Mouse (Mus musculus): Measurements from ENCODE around the gene Hemk1. TPM values are rescaled to one million over a fixed set of nuclear protein-coding genes. Genes with fewer than 3 reads are reported as not detected.

Hemk1 gene
- 5.7 and 6.2 TPM in 2 replicates for polyA plus RNA-seq (2015; fragmentation: Nextera tagmentation; extraction: Ambion mirVana)

- DNase-seq (ENCODE audit: low spot score) = peak; percentile 87
Observed at GRCm38 (mm10) chr9:107338172-107338883, at the start of gene Hemk1. TSS of gene Hemk1 (minus strand) at chr9:107338350.

GRCm38 (mm10) chr9:107387708-107388107, 49.6 kb upstream of the Hemk1 start:
- DNase-seq (ENCODE audit: low spot score) = no peak

- DNase-seq (ENCODE audit: low spot score) = peak; percentile 28
Observed at GRCm38 (mm10) chr9:107386722-107387121, 48.6 kb upstream of the Hemk1 start.

- no peak for DNase-seq (ENCODE audit: low spot score)
Observed at GRCm38 (mm10) chr9:107384396-107384795, 46.2 kb upstream of the Hemk1 start.

- no peak for DNase-seq (ENCODE audit: low spot score)
Observed at GRCm38 (mm10) chr9:107381723-107382122, 43.6 kb upstream of the Hemk1 start.

- DNase-seq (ENCODE audit: low spot score) = no peak
Observed at GRCm38 (mm10) chr9:107377961-107378512, 39.9 kb upstream of the Hemk1 start.

- DNase-seq (ENCODE audit: low spot score) = no peak
Observed at GRCm38 (mm10) chr9:107375451-107375850, 37.3 kb upstream of the Hemk1 start.

- peak; percentile 10 for DNase-seq (ENCODE audit: low spot score)
Observed at GRCm38 (mm10) chr9:107374623-107375022, 36.5 kb upstream of the Hemk1 start.

- DNase-seq (ENCODE audit: low spot score) = no peak
Observed at GRCm38 (mm10) chr9:107372441-107372840, 34.3 kb upstream of the Hemk1 start.

- no peak for DNase-seq (ENCODE audit: low spot score)
Observed at GRCm38 (mm10) chr9:107370106-107370463, 31.9 kb upstream of the Hemk1 start.

- no peak for DNase-seq (ENCODE audit: low spot score)
Observed at GRCm38 (mm10) chr9:107369270-107370105, 31.3 kb upstream of the Hemk1 start.

- DNase-seq (ENCODE audit: low spot score) = no peak
Observed at GRCm38 (mm10) chr9:107368302-107368701, 30.2 kb upstream of the Hemk1 start.

GRCm38 (mm10) chr9:107366644-107367043, 28.5 kb upstream of the Hemk1 start:
- DNase-seq (ENCODE audit: low spot score) = peak; percentile 48

GRCm38 (mm10) chr9:107360989-107361388, 22.8 kb upstream of the Hemk1 start:
- DNase-seq (ENCODE audit: low spot score) = no peak

- peak; percentile 60 for DNase-seq (ENCODE audit: low spot score)
Observed at GRCm38 (mm10) chr9:107357651-107358050, 19.5 kb upstream of the Hemk1 start.

GRCm38 (mm10) chr9:107355870-107356765, 18.0 kb upstream of the Hemk1 start:
- peak; percentile 70 for DNase-seq (ENCODE audit: low spot score)

- DNase-seq (ENCODE audit: low spot score) = no peak
Observed at GRCm38 (mm10) chr9:107354826-107355225, 16.7 kb upstream of the Hemk1 start.

GRCm38 (mm10) chr9:107349321-107349720, 11.2 kb upstream of the Hemk1 start:
- DNase-seq (ENCODE audit: low spot score) = no peak

GRCm38 (mm10) chr9:107347586-107348183, 9.5 kb upstream of the Hemk1 start:
- no peak for DNase-seq (ENCODE audit: low spot score)

- DNase-seq (ENCODE audit: low spot score) = no peak
Observed at GRCm38 (mm10) chr9:107346081-107346480, 7.9 kb upstream of the Hemk1 start.

GRCm38 (mm10) chr9:107344027-107344426, 5.9 kb upstream of the Hemk1 start:
- DNase-seq (ENCODE audit: low spot score) = no peak

Data from thymus, postnatal 0 days (tissue).